Mouse (Mus musculus) retina, embryonic 14.5 days (tissue): ENCODE data around the gene Ankrd1.

Source experiments
- DNase-seq: peaks from one replicate; pipeline ENCODE4 v3.0.0-alpha.2; 2015; ENCODE audit warnings: low spot score

The Ankrd1 gene

GRCm38 (mm10) chr19:36110465-36110864 lies 9.4 kb downstream of the Ankrd1 start:
- no peak for DNase-seq

- DNase-seq, result no peak
Measured at GRCm38 (mm10) chr19:36109318-36109944, 10.5 kb downstream of the Ankrd1 start.

GRCm38 (mm10) chr19:36103909-36104308 lies 16.0 kb downstream of the Ankrd1 start:
- no peak for DNase-seq

DNA sequence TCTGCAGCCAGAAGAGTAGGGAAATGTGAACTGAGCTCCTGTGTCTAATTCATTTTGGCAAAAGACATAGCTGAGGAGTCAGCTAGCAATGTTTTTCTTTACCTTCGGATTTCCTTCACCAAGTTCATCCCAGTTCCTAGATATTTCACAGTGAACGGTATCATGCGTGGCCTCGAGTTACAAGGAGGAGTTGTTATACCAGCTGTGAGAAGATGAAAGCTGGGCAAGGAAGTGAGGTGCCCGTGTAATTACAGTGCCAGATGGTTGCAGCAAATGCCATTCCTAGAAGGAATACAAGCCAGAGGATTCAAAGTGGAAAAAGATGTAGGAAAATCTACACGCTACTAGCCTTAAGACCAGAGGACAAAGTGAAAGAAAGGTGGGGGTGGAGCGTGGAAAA lies 21.0 kb downstream of the Ankrd1 start:
- no peak for DNase-seq

GRCm38 (mm10) chr19:36098265-36098664 lies 21.6 kb downstream of the Ankrd1 start:
- DNase-seq, result no peak

- no peak for DNase-seq
Measured at GRCm38 (mm10) chr19:36097194-36097593, 22.7 kb downstream of the Ankrd1 start.

DNA sequence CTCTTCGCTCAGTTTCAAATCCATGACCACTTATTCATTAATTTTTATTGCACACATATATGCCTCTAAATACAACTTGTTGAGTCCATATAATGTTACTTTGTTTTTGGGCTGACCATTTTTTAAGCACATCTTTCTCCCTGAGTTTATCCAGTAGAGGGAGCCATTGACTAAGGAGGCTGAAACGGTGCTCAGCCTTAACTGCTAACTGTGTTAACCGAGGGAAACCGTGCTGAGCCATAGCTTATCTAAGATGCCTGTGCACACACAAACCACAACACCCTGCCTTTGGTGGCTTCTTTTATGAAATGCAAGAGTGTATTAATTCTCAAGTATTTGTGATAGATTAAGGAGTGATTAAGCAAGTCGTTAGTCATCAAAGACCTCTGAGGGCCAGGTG lies 29.1 kb downstream of the Ankrd1 start:
- peak; percentile 68 for DNase-seq

DNA sequence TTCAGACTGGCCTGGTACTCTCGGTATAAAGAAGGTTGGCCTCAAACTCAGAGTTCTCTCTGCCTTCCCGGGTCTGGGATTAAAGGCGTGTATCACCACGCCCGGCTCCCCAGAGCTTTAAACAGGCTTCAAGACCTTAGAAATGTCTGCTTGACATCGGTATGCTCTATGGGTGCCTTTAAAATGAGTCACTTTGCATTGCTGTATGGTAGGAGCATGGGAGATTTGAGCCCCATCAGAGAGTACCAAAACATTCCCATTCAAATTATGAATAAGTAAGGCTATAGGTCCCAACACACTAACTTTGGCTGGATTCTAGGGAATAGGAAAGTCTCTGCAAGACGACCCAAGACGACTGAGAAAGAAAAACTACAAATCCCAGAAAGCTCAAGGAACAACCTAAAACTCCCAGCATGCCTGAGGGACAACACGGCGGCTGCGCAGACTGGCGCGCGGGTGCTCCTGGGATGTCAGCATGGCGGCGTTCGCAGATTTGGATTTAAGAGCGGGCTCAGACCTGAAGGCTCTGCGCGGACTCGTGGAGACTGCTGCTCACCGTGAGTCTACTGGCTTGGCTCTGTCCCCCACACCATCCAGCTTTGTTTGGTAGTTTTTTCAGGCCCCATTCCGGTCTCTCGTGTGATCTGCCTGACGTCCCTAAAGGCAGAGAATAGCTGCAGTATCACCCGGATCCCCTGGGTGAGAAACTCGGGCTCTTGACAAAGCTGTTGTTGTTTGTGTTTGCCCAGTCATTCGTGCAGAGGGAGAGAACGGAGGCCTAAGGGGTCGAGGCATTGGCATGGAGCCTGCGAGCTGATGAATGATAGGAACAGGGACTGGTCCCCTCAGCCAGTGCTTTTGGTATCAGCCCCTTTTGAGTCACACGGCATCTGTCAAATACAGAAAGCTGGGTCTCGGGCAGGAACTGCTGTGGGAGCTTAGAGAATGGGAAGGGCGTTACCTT lies 36.4 kb downstream of the Ankrd1 start, which contains the start of gene Rpp30:
Rpp30 (plus strand) TSS at position 455 of the 964 bp plus-strand sequence.
- peak; percentile 94 for DNase-seq

GRCm38 (mm10) chr19:36082606-36083261 lies 37.2 kb downstream of the Ankrd1 start:
- DNase-seq, result peak; percentile 88

GRCm38 (mm10) chr19:36062801-36063529 lies 56.9 kb downstream of the Ankrd1 start:
- DNase-seq, result peak; percentile 9
